Mouse (Mus musculus): ENCODE data around the gene Cacna1d.

The Cacna1d gene

GRCm38 (mm10) chr14:30208156-30208555, 283.1 kb downstream of the Cacna1d start:
- no peak for DNase-seq (ENCODE audit: low spot score)

GRCm38 (mm10) chr14:30205821-30206220, 285.4 kb downstream of the Cacna1d start:
- DNase-seq (ENCODE audit: low spot score): no peak

GRCm38 (mm10) chr14:30204526-30204925, 286.7 kb downstream of the Cacna1d start:
- DNase-seq (ENCODE audit: low spot score): no peak

- DNase-seq (ENCODE audit: low spot score): no peak
Observed at GRCm38 (mm10) chr14:30200310-30200709, 290.9 kb downstream of the Cacna1d start.

- no peak for DNase-seq (ENCODE audit: low spot score)
Observed at GRCm38 (mm10) chr14:30198882-30199281, 292.4 kb downstream of the Cacna1d start.

- DNase-seq (ENCODE audit: low spot score): no peak
Observed at GRCm38 (mm10) chr14:30198116-30198515, 293.1 kb downstream of the Cacna1d start.

GRCm38 (mm10) chr14:30196959-30197358, 294.3 kb downstream of the Cacna1d start:
- DNase-seq (ENCODE audit: low spot score): no peak

GRCm38 (mm10) chr14:30196235-30196634, 295.0 kb downstream of the Cacna1d start:
- no peak for DNase-seq (ENCODE audit: low spot score)

GRCm38 (mm10) chr14:30190308-30190971, 300.8 kb downstream of the Cacna1d start:
- DNase-seq (ENCODE audit: low spot score): no peak

GRCm38 (mm10) chr14:30185616-30186274, 305.5 kb downstream of the Cacna1d start:
- DNase-seq (ENCODE audit: low spot score): no peak

- no peak for DNase-seq (ENCODE audit: low spot score)
Observed at GRCm38 (mm10) chr14:30184445-30185152, 306.7 kb downstream of the Cacna1d start.

GRCm38 (mm10) chr14:30184013-30184412, 307.2 kb downstream of the Cacna1d start:
- no peak for DNase-seq (ENCODE audit: low spot score)

- DNase-seq (ENCODE audit: low spot score): no peak
Observed at GRCm38 (mm10) chr14:30182624-30183524, 308.4 kb downstream of the Cacna1d start.

- DNase-seq (ENCODE audit: low spot score): no peak
Observed at GRCm38 (mm10) chr14:30178306-30178705, 312.9 kb downstream of the Cacna1d start.

- DNase-seq (ENCODE audit: low spot score): no peak
Observed at GRCm38 (mm10) chr14:30177850-30178249, 313.4 kb downstream of the Cacna1d start.

GRCm38 (mm10) chr14:30175362-30175761, 315.9 kb downstream of the Cacna1d start:
- no peak for DNase-seq (ENCODE audit: low spot score)

GRCm38 (mm10) chr14:30172821-30173755, 318.2 kb downstream of the Cacna1d start:
- DNase-seq (ENCODE audit: low spot score): no peak

- no peak for DNase-seq (ENCODE audit: low spot score)
Observed at GRCm38 (mm10) chr14:30171593-30171992, 319.7 kb downstream of the Cacna1d start.

GRCm38 (mm10) chr14:30171008-30171407, 320.2 kb downstream of the Cacna1d start:
- no peak for DNase-seq (ENCODE audit: low spot score)

GRCm38 (mm10) chr14:30169455-30169854, 321.8 kb downstream of the Cacna1d start:
- DNase-seq (ENCODE audit: low spot score): no peak

- no peak for DNase-seq (ENCODE audit: low spot score)
Observed at GRCm38 (mm10) chr14:30168902-30169301, 322.4 kb downstream of the Cacna1d start.

Data from ovary, postnatal 10 days (tissue).